Mouse (Mus musculus) monocyte, adult 2 months (primary cell): ENCODE measurements around the gene Cacna1e.

Experiments
- DNase-seq, 2 experiments: peaks; one replicate each; pipeline ENCODE4 v3.0.0; 2022; ENCODE audit warnings: low spot score in 2 of 2, low read depth in 1 of 2

The Cacna1e gene

DNA sequence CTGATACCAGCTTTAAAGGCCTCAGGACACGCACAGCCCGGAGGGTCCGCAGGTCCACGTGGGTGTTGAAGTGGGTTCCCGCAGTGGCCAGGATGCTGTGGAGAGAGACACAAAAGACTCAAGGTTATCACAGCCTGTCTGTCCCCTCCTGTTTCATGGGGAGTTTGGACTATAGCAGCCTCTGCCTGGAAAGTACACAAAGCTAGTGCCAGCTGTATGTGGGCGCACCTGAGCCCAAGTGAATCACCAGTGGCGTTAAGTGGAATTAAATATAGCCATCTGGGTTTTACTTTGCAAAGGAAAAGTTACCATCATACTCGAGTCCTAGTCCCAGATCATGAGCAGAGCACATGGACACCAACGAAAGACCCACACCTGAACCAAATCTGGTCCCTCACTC is 248.5 kb downstream of the Cacna1e start:
- DNase-seq = no peak

DNA sequence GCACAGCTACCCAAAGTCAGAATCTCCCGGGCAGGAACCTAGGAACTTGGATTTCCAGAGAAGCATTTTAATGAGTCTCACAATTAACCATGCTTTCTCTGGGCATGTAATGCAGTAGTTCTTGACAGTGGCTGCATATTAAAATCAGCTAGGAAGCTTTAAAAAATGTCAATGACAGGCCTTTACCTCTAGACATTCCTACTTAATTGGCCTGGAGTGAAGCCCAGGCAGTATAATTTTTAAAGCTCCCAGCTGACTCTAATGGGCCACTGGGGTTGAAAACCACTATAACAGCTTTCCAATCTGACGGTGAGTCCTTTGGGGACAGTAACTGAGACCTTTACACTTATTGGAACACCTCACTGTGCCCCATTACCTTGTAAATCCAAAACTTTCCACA is 251.4 kb downstream of the Cacna1e start:
- no peak for DNase-seq

DNA sequence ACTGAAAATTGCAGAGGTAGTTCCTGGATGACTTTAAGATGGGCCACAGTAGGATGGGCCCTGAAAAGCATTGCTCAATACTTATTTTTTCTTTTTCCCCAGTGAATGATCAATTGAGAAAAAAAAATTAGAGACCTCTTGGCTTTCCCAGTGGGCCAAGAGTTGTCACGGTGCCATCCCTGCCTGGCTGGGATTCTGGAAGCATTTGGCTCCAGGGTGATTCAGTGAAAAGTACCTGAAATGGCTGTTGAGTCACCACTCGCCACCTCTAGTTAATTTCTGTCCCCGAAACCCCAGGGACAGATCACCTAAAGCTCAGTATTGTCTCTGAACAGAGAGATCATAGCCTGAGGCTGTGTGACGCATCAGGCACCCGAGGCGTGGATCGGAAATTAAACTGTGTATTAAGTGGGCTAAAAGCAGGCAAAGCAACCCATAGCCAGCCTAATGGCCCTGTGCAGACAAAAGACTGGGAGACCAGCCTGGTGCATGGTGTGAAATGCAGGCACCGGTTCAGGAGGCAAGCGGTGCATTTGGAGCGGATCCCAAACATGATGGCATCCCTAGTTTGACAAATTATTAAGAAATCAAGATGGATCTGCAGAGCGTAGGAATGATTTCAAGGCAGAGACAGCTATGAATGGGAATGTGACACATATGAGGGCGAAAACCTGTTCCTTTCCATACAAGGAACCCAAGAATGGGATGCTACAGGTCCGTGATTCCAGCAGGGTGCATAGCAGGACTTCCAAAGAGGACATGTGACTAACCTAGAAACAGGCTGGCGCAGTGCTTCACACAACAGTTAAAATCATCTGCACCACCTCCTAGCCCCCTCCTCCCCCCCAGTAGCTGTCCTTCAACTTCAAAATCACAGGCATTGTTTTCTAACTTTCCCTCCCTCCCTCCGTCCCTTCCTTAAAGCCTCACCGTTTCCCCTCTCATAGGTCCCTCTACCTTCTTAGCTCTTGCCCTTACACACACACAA is 261.3 kb downstream of the Cacna1e start:
- DNase-seq = no peak

DNA sequence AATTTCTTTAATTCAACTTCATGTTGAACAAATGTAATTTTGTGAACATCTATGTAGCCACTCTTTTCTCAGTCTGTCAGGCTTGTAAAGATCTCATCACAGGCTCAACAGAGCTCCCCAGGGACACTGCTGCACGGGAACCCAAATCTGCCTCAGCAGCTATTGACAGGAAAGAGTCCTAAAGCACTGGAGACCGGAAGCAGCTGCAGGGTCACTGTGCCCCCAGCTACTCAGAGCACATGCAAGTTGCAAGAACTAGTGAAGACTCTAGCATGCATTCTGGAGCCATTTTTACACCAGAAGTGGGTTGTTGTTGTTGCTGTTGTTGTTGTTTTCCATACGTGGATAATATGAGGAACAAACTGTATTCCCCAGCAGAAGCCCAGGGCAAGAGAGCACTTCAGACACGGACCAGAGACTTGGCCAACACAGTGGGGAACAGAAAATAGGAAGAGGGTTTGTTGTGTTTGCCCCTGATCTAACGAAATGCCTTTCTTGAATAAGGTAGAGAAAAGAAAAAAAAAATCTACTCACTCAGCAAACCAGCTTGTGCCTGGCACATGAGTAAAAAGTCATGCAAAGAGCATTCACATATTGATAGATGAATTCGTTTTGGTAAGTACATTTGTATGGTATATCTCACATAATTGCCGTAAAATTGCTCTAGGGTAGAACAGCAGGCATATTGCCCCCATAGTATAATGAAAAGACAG is 266.4 kb downstream of the Cacna1e start:
- DNase-seq = no peak

DNA sequence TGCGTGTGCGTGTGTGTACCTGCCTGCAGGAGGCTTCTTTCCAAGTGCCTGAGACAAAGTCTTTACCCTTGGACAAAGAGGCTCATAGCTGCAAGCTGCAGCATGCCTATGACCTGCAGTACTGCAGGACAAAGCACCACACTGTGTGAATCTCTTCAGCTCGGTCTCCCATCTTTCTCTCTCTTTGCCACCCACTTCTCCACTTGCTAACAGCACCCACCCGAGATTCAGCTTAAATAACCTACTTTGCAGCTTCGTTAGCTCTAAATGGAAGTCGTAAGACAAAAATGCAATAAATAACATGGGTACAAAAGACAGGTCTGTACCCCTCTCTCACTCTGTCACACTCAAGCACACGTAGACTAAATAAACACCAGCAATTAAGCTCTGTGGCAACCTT is 268.5 kb downstream of the Cacna1e start:
- no peak for DNase-seq

DNA sequence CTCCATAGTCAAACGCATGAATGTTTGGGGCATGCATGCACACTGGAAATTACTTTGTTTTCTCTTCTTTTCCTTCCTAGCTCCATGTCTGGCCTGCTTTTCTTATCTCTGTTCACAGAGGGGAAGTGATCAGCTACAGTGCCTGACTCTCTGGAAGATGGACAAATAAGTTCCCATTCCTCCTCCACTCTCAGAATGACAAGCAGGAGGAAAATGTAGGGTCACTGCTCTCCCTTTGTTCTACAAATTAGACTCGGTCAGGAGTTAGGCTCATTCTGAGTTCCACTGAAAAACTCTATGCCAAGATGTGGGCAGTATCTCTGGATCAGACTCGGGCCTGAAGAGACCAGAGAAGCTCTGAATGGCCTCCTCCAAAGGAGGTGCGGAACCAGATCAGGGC is 275.8 kb downstream of the Cacna1e start:
- no peak for DNase-seq

DNA sequence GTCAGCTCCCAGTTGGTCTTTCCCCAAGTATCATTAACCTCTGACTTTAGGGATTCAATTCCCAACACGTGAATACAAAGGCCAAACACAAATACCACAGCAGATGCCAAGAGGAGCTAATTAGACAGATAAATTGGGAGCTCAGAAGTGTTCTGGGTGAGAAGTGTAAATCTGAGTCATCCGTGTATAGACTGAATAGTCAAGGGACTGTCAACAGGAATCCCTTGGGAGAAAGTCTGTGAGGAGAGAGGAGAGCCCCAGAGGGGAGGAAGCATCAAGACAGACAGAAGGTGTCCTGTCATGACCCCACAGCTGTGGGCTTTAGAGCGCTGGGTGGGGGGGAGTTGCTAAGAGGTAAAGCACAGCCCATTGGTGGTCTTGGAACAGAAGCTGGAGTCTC is 276.9 kb downstream of the Cacna1e start:
- DNase-seq = no peak

DNA sequence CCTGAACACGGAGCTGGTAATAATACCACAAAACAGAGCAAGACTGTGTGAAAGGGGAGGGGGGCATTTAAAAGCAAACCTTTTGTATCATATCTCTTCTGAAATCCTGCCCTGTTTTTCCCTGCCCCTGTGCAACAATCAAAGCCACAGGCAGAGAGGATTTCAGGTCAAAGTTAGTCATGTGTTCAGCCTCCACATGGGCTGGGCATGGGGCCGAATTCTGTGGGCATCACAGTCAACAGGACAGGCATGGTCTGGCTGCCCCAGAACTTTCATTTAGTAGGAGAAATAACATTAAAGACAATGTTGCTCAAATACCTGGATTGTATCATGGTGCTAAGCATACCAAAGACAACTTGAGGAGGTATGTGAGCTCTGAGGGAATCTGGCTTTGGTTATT is 278.7 kb downstream of the Cacna1e start:
- DNase-seq = no peak

DNA sequence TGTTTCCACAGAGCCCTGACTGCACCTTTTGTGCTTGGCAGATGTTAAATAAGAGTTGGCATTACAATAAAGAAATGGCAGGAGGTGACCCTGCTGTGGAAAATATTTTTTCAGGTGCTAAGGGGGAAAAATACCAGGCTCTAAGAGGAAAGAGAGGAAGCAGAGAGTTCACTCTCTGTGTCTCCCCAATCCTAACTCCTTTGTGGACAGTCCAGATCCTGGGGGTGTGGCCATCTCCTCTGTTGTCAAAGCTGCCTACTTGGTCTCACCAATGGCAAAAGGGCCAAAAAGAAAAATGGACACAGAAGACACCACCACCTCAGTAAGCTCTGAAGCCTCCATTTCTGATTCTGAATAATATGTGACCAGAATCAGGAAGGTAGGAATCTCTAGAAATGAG is 280.5 kb downstream of the Cacna1e start:
- DNase-seq = no peak

DNA sequence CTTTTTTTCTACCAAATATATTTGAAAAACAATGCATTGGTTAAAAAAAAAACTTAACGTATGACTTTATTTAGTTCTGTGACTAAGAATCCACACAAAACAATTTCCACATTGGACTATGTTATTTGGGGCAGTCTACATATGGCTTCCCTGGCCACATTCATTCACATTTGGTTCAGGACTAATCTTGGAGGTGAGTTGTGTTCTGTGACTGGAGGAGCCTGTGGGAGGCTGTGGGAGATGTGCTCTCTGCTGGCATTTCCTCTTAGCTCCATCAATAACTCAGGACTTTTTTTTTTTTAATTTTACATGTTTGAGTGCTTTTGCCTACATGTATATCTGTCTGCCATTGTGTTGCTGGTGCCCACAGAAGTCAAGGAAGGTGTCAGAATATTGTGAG is 281.8 kb downstream of the Cacna1e start:
- DNase-seq = no peak

DNA sequence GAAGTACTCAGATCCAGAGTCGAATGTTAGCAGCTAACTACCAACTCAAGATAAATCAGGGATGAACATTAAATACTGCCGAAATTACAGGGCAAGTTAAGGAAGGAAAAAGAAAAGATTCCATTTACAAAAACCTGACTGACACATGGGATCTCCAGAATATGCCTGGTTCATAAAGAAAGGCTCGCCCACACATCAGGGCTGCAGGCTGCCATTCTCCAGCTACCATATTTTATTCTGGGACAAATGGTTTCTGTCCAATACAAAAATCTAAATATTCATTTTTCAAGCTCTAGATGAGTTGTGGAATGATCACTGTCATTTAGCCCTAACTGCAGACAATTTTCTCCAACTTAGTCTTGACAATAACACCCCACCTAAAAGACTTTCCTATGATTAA is 301.8 kb downstream of the Cacna1e start:
- no peak for DNase-seq

DNA sequence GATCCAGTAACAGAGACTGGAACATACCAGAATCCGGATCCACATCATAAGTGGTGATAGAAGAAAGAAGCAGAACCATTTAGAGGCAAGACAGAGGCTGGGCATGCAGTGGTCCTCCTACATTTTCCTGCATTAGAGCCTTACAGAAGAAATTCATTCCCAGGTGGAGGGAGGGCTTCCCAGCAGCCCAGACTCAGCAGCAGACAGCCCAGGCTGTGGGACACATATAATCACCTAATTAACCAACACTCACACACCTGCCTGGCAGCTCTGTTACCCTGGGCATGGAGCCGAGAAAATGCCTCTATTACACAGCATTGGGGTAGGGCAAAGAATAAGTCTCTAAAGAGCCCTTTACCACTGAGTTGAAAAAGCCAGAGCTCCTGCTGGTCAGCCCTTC is 304.4 kb downstream of the Cacna1e start:
- DNase-seq = no peak

DNA sequence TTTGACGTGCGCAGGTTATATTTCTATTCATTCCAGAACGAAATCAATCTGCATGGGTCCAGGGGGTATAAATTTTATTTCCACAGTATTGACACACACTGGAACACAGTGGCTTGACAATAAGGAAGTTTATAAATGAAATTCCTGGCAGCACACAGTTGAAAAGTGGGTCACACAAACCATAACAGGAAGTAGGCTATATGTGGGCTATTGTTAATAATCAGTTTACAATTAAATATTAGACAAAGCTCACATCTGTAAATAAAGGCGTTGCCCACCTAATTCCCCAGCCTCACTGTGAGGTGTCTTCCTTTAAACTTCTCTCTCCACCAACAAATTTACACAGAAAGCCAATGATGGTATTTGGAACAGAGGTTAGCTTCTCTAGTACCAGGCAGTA is 305.6 kb downstream of the Cacna1e start:
- DNase-seq = no peak

DNA sequence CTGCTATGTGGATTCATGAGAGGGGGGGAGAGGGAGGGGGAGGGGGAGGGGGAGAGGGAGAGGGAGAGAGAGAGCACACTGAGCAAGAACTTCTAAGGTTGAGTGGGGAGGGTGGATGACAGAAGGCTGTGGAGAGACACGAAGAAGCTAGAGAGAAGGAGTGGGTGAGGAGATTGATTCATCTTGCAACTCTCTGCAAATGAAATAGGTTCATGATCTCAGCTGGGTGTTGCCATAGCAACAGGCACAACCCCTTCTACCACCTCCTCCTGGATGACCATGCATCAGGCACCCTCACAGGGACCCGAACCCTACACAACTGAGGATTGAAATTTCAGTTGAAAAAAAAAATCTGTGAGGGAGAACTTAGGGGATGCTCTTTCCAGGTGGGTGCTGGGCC is 307.9 kb downstream of the Cacna1e start:
- DNase-seq = no peak

DNA sequence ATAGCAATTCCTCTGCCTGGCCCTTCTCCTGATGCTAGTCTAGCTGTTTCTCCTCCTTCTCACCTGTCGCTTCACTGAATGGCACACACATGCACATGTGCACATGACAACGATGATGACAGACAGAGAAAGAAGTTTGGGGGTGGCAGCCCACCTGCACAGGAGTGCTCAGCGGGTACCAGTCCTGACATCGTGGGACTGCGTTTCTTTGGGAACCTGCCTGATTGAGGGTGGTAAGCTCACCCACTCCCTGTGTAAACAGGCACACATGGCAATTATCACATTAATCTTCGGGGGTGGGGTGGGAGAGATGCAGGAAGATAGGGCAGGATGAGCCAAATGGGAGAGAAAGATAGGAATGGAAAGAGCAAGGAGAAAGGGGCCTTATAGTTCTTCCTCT is 318.3 kb downstream of the Cacna1e start:
- no peak for DNase-seq

DNA sequence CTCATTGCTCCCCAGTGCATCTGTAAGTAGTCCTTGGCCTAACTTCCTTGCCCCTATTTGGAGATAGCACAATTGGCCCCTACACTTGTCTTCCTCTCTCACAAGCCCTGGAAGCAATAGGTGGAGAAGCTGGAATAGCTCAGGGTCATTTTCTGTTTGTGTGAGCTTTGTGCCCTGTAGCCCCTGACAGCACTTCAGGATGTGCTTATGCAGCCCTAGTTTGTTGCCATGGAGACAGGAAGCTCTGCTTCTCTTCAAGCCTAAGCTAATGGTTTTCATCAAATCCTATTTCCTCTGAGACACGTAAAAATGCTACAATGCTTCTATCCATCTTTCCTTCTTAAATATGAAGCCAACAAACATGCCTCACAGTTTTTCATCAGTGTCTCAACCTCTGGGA is 328.5 kb downstream of the Cacna1e start:
- DNase-seq = no peak

DNA sequence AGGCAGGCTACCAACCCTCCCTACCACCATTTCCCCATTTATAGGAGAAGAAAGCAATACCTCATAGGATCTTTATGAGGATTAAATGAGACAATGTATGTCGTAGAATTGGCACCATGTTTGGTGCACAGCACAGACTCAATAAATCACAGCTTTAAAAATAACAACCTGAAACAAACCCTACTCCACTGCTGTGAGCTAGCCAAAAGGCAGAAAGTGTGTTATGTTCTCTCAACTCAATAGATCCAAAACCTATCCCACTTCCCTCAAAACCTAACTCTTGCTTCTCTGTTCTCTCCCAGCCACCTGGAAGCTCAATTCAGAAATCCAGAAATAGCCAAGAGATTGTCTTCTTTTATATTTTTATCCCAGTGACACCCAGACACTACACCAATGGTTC is 331.2 kb downstream of the Cacna1e start:
- DNase-seq = no peak

DNA sequence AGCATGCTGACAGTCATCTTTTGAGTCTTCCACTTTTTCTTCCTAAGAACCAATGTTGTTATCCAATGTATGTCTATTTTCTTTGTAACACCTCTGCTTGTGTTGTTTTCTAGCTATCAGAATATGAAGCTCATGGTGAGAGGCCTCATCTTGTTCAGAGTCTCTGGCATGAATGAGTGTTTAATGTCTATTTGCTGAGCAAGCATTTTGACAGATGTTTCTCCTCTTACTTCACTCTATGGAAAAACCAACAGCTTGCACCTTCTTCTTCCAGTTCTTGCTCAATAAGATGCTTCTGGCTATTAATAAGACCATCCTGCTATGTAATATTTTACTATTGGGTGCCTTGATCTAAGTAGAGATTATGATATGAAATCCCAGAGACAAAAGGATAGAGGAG is 346.9 kb downstream of the Cacna1e start:
- no peak for DNase-seq

DNA sequence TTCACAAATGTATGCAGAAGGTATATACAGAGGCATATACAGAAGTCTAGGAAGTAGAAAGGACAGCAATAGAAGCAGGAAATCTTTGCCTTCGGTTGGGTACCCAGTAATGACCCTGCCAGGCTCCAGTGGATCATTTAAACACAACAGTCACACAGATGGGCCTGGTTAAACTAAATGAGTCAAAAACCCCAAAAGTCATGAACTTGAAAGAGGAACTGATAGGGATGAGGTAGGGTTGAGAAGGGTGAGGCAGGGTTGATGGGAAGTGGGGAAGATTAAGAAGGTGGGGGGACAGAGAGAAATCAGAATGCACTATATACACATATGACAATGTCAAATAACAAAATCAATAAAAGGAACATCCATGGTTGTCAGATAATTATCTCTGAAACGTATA is 347.5 kb downstream of the Cacna1e start:
- no peak for DNase-seq

DNA sequence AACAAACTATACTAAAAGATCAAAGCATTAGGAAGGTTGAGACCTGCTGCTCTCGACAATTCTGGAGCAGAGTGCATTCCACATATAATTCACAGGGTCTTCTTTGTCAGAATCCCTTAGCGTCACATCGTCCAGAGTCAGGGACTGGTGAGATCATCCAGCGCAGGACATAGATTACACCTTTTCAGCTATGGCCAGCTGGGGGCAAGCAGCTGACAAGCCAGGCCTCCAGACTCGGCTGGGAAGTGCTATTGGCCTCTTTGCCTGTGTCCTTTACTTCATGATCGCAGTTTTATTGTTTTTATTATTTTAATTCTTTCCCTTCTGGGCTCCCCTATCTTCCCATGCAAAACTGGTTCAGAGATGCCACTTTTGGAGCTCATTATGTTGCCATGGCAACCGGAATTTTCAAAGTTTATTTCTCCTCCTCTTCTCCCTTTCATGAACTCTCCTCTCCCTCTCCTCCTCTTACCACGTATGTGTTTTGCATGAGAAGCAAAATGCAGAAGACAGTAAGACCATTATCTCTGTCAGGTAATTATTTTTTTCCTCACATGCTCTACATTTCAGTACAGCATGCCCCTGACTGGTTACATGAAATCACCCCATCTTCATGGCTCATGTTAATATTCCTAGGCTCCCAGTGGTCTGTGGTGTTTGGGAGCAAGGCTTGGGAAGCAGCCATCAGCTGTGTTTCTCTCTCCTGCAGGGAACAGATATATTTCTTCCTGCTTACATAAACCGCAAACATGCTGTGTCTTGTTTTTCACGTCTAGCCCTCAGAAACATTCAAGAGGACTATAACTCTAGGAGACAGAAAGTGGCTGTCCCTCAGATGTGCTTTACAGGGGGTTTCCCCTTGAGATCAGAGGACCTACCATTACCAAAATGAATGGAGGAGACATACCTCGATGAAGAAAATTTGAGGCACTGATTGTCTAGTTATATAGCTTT is 351.0 kb downstream of the Cacna1e start:
- DNase-seq = no peak

DNA sequence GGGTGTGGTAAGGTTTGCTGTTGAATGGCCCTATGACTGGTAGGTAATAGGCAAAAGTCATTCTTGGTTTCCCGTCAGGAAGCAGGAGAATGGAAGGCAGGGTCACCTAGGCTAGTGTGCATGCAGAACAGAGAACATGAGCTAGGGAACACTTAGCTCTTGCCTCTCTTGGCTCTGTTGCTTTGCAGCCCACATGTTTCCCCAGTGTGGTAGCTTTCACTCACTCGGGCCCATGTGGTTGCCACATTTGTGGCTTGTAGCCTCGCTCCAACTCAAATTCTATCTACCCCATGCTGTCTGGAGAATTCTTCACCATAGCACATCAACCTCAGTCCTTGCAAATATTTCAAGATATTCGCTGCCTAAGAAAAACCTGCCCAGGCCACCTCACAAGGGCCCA is 354.6 kb downstream of the Cacna1e start:
- no peak for DNase-seq
